Mouse (Mus musculus): Measurements from ENCODE around the gene Mthfd1l. TPM values are rescaled to one million over a fixed set of nuclear protein-coding genes. Genes with fewer than 3 reads are reported as not detected.

The Mthfd1l gene
- polyA plus RNA-seq, 1 experiment from 2014 or later: 20.4 TPM

DNA sequence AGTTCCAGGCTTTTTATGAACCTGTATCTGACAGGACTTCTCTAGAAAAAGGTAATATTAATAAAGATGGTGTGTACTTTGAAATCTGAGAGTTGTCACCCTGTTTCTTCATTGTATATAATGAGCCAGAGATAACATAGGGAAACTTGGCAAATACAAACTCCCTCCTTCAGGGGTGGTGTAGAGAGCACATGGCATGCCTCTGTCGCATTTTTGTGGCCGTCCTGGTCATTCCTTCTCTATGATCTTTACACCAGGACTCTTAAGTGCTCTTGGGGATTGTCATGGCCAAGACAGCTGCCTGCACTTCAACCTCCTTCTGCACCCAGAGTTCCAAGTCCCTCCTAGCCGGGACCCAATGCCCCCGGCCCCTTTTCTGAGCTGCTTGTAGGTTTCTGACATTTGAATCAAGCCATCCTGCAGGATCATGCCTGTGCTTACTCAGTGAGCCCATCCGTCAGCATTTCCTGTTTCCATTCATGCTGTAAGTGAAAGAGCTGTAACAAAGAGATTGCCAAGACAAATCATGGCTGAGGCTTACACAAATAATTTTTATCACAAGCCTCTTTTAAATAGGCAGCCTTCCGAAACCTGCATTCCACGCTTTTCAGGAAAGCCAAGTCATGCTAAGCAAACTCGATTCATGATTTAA lies 106.2 kb downstream of the Mthfd1l start:
- Histone ChIP-seq H3K9me3 (no peaks in the 10 kb centered on the region), H3K4me3 (no peak overlapping the region), H3K36me3 (replicated peaks) (no peaks in the 10 kb centered on the region), H3K27ac (replicated peaks) (0 out of 2 replicates have a peak overlapping the region, but pooled peaks have one; percentile 35), H3K4me1 (peaks cover 8% of the 10 kb centered on the region), H3K27me3 (replicated peaks; ENCODE audit: low read depth, poor library complexity, severe bottlenecking) (no peaks in the 10 kb centered on the region)
- no peak for DNase-seq (ENCODE audit: low spot score)
- whole genome bisulfite sequencing: 80% methylated on average over 8 of the region's 8 CpGs

DNA sequence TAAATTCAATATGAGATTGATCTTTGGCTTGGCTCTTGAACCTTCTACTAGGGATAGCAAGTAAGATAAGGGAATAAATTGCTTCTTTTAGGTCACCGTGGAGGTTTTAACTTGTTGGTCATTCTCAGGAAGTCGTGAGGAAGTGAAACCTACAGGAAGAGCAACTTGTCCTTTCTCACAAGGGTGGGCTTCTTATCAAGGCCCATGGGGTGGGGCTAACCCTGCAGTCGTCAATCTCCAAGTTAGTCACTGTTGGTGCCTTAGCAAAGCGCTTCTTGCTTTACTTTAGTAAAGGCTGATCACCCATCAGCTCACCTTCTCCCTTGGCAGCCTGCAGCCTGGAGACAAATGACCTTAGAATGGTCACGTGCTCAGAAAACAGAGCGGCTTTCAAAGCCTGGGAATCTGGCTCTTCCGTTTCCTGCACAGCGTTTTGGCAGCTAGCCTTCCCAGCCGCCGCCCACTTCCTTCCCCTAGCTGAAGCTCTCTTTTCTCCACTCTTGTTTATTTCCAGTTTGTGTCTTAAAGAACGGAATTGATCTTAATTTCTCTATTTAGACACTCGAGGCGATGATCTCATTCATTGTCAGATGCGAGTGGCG lies 106.8 kb downstream of the Mthfd1l start:
- peaks cover 8% of the 10 kb centered on the region for H3K4me1 ChIP-seq
- peak; percentile 16 for DNase-seq (ENCODE audit: low spot score)
- H3K36me3 ChIP-seq (replicated peaks): no peaks in the 10 kb centered on the region
- 72% methylated on average over 15 of the region's 15 CpGs for WGBS
- H3K4me3 ChIP-seq: no peak overlapping the region
- no peaks in the 10 kb centered on the region for H3K9me3 ChIP-seq
- 0 out of 2 replicates have a peak overlapping the region, but pooled peaks have one; percentile 10 for H3K27ac ChIP-seq (replicated peaks)
- H3K27me3 ChIP-seq (replicated peaks; ENCODE audit: low read depth, poor library complexity, severe bottlenecking): no peaks in the 10 kb centered on the region

DNA sequence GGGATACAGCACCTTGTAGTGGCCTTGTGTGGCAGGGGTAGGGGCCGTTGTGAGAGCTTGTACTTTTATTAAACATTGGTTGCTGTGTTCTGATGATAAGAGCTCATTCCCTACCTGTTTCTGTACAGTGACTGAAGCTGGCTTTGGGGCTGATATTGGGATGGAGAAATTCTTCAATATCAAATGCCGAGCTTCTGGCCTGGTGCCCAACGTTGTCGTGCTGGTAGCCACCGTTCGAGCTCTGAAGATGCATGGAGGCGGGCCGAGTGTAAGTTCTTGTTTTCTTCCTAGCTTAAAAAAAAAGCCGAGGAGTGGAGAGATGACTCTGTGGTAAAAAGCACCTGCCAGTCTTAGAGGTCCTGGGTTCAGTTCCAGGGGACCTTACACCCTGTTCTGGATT lies 110.7 kb downstream of the Mthfd1l start:
- Histone ChIP-seq H3K4me1 (peaks cover 12% of the 10 kb centered on the region), H3K36me3 (replicated peaks) (0 out of 2 replicates have a peak, but pooled peaks cover 13% of the 10 kb centered on the region), H3K9me3 (no peaks in the 10 kb centered on the region), H3K27ac (replicated peaks) (no peak overlapping the region), H3K27me3 (replicated peaks; ENCODE audit: low read depth, poor library complexity, severe bottlenecking) (no peaks in the 10 kb centered on the region), H3K4me3 (no peak overlapping the region)
- 94% methylated on average over 9 of the region's 9 CpGs for WGBS
- DNase-seq (ENCODE audit: low spot score): no peak

DNA sequence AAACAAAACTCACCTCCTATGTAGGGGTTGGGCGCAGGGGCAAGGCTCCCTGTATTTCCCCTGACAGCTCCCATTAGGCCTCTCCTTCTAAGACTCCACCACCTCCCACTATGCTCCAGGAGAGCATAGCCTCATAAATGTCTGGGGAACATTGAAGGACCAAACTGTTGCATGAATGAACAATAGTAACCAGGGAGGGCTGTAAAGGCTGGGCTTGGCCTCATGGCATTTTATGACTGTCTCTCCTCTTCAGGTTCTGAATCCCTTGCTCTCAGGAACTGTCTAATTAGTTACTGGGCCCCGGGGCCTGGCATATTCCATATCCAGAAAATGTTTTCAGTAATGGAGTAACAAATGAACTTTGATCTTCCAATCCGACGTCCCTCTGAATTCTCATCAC lies 112.0 kb downstream of the Mthfd1l start:
- H3K27ac ChIP-seq (replicated peaks): 0 out of 2 replicates have a peak overlapping the region, but pooled peaks have one; percentile 30
- WGBS: 90% methylated on average over 4 of the region's 4 CpGs
- H3K4me3 ChIP-seq: no peak overlapping the region
- no peaks in the 10 kb centered on the region for H3K9me3 ChIP-seq
- DNase-seq (ENCODE audit: low spot score): no peak
- peaks cover 15% of the 10 kb centered on the region; the same call in 1 of the 2 replicates for H3K36me3 ChIP-seq (replicated peaks)
- H3K27me3 ChIP-seq (replicated peaks; ENCODE audit: low read depth, poor library complexity, severe bottlenecking): no peaks in the 10 kb centered on the region
- H3K4me1 ChIP-seq: peaks cover 5% of the 10 kb centered on the region; the same call in 1 of the 2 replicates

DNA sequence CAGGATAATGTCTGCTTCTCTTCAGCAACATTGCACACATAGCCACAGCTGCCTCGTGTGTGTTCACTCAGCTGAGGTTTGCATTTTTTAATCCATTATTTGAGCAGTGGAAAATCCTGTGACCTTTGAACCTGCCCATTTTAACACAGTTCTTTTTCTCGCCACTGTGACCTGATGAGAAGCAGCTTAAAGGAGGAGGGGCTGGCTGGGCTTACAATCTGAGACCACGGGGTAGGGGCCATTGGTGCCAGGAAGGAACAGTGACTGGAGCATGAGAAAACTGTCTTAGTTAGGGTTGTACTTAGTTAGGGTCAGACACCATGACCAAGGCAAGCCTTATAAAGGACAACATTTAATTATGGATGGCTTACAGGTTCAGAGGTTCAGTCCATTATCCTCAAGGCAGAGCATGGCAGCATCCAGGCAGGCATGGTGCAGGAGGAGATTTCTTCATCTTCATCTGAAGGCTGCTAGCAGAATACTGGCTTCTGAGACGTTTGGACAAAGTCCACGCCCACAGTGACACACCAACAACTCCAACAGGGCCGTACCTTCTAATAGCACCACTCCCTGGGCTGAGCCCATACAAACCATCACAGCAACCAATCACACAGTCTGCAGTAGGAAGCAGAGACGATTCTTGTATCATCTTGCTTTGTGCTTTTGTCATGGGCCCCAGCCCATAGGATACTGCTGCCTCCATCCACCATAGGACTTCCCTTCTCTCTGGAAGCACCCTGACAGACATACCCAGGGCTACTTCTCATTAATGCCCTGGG lies 112.6 kb downstream of the Mthfd1l start:
- WGBS: 66% methylated on average over 7 of the region's 7 CpGs
- peaks cover 21% of the 10 kb centered on the region for H3K36me3 ChIP-seq (replicated peaks)
- no peak for DNase-seq (ENCODE audit: low spot score)
- peaks cover 5% of the 10 kb centered on the region; the same call in 1 of the 2 replicates for H3K4me1 ChIP-seq
- no peaks in the 10 kb centered on the region for H3K27me3 ChIP-seq (replicated peaks; ENCODE audit: low read depth, poor library complexity, severe bottlenecking)
- no peaks in the 10 kb centered on the region for H3K9me3 ChIP-seq
- no peak overlapping the region for H3K4me3 ChIP-seq
- H3K27ac ChIP-seq (replicated peaks): no peak overlapping the region

DNA sequence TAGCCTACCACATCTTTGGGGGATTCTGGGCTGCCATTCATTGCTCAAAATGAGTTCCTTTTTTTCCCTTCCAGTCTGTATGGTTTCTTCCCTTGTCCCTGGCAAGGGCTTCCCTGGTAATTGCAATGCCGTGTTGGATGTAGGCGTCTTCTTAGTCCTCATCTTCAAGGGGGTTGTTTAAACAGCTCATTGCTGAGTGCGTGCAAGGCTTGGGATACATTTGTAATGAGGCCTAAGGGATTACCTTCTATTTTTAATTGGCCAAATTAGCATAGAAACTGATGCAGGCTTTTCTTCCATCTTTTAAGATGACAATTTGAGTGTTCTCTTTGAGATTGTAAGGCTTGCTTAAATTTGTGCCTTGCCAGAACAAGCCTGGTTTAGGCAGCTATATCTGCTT lies 114.6 kb downstream of the Mthfd1l start:
- H3K4me1 ChIP-seq: peaks cover 5% of the 10 kb centered on the region; the same call in 1 of the 2 replicates
- no peak overlapping the region for H3K4me3 ChIP-seq
- no peak for DNase-seq (ENCODE audit: low spot score)
- no peaks in the 10 kb centered on the region for H3K9me3 ChIP-seq
- WGBS: 85% methylated on average over 3 of the region's 3 CpGs
- H3K27ac ChIP-seq (replicated peaks): no peak overlapping the region
- peaks cover 27% of the 10 kb centered on the region for H3K36me3 ChIP-seq (replicated peaks)
- no peaks in the 10 kb centered on the region for H3K27me3 ChIP-seq (replicated peaks; ENCODE audit: low read depth, poor library complexity, severe bottlenecking)

DNA sequence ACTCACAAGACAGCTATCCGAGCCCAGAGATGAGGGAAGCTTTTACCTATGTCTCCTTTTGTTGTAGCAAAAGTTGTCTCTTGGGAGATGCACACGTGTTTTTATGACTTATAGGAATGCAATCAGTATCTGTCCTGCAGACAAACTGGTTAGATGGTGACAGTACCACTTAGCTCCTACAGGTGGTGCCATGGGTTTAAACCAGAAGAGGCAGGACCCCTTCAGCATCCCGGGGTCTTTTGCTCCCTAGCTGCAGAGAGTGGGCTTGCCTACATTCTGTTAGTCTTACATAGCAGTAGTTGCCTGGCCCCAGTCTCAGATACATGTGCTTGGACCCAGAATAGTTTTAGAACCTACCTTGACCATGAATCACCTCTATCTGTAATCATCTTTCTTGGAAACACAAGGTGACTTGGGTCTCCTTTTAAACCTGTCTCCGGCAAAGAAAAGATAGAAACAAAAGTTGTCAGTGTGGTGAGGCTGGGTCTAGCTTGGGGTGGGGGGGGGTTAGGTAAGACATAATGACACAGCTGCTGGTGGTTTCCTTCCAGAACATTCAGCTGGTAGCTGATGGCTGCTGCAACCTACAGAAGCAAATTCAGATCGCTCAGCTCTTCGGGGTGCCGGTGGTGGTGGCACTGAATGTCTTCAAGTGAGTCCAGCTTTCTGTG lies 116.0 kb downstream of the Mthfd1l start:
- Histone ChIP-seq H3K27me3 (replicated peaks; ENCODE audit: low read depth, poor library complexity, severe bottlenecking) (no peaks in the 10 kb centered on the region), H3K27ac (replicated peaks) (no peak overlapping the region), H3K4me1 (peaks cover 5% of the 10 kb centered on the region; the same call in 1 of the 2 replicates), H3K4me3 (no peak overlapping the region), H3K9me3 (no peaks in the 10 kb centered on the region), H3K36me3 (replicated peaks) (peaks cover 34% of the 10 kb centered on the region)
- peak; percentile 55 for DNase-seq (ENCODE audit: low spot score)
- WGBS: 80% methylated on average over 7 of the region's 7 CpGs

DNA sequence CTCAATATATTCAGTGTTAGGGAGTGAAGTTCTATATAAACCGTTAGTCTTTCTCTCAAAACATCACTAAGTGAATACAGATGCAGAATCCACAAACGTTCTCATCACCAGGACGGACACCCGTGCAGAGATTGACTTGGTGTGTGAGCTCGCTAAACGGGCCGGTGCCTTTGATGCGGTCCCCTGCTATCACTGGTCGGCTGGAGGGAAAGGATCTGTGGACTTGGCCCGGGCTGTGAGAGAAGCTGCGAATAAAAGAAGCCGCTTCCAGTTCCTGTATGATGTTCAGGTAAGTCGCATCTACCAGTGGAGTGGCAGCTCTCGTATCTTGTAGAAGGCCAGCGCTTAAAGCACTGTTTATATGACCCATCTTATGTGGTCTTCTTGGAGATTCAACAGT lies 117.0 kb downstream of the Mthfd1l start:
- no peak for DNase-seq (ENCODE audit: low spot score)
- 91% methylated on average over 15 of the region's 15 CpGs for WGBS
- Histone ChIP-seq H3K9me3 (no peaks in the 10 kb centered on the region), H3K36me3 (replicated peaks) (peaks cover 34% of the 10 kb centered on the region), H3K27ac (replicated peaks) (no peak overlapping the region), H3K4me1 (peaks cover 5% of the 10 kb centered on the region; the same call in 1 of the 2 replicates), H3K27me3 (replicated peaks; ENCODE audit: low read depth, poor library complexity, severe bottlenecking) (no peaks in the 10 kb centered on the region), H3K4me3 (no peak overlapping the region)

DNA sequence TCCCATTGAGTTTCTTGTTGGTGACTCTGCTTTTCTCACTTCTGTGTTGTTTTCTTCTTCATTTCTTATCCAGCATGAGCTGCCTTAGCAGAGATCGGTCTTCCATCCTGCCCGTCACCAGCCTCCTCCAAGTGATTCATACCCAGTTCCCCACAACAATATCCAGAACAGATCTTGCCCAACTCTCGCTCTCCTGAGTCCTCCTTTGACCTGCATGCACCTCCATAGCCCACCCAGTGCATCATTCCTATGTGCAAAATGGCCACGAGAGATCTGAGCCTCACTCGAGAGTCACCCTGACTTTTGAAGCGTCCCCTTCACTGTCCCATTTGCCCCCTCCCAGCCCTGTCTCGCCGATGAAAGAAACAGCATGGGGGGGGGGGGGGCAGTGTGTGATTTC lies 120.1 kb downstream of the Mthfd1l start:
- 91% methylated on average over 8 of the region's 8 CpGs for WGBS
- H3K27me3 ChIP-seq (replicated peaks; ENCODE audit: low read depth, poor library complexity, severe bottlenecking): no peaks in the 10 kb centered on the region
- H3K36me3 ChIP-seq (replicated peaks): peaks cover 37% of the 10 kb centered on the region

DNA sequence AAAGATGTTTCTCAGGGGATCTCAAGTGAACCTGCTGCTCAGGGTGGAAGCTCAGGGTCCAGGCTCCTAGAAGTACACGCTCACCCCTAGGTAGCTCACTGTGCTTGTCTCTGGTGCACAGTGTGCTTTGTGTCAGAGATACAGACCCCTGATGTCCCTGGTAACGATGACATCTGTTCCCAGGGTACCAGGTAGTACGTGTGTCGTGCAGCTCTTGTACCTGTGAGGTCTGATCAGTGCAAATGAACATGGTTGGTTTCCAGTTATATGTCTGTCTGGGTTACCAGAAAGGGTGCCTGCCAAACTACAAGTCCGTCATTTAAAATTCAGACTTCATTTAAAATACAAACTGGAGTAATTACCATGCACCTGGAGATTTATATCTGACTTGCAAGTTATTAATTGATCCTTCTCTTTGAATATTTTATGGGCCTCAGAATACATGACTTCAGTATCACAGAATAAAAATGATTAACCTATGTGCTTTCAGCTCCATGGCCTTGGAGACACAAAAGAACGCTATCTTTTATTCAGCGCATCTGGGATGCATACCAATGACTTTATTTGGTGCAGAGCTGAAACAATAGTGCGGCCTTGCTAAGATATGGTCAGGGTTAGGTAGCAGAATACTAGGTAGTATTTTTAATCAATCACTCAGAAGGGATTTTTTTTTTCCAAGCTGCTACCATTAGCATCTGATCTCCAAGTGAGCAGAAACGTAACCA lies 121.3 kb downstream of the Mthfd1l start:
- Histone ChIP-seq H3K36me3 (replicated peaks) (peaks cover 37% of the 10 kb centered on the region), H3K4me3 (no peak overlapping the region), H3K27me3 (replicated peaks; ENCODE audit: low read depth, poor library complexity, severe bottlenecking) (no peaks in the 10 kb centered on the region), H3K9me3 (no peaks in the 10 kb centered on the region), H3K4me1 (no peaks in the 10 kb centered on the region), H3K27ac (replicated peaks) (no peak overlapping the region)
- DNase-seq (ENCODE audit: low spot score): no peak
- 95% methylated on average over 9 of the region's 9 CpGs for WGBS

More for the DNA sequence above, 120.1 kb downstream of the Mthfd1l start:
- no peaks in the 10 kb centered on the region for H3K9me3 ChIP-seq
- H3K4me1 ChIP-seq: no peaks in the 10 kb centered on the region
- H3K4me3 ChIP-seq: no peak overlapping the region
- no peak for DNase-seq (ENCODE audit: low spot score)
- no peak overlapping the region for H3K27ac ChIP-seq (replicated peaks)

DNA sequence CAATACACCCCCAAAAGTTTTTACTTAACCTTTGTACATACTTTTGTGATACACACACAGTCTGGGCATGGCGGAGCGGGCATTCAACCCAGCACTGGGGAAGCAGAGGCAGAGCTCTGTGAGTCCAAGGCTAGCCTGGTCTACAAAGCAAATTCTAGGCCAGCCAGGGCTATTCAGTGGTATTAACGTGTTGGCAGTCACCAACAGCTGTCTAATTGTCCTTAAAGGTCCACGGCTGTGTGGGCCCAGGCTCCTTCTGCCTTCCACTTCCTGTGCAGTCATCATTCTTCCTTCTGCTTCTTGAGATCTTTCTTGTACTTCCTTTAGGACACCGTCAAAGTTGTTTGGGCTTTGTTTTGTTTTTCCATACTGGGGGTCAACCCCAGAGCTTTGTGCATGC lies 123.2 kb downstream of the Mthfd1l start:
- Histone ChIP-seq H3K27me3 (replicated peaks; ENCODE audit: low read depth, poor library complexity, severe bottlenecking) (no peaks in the 10 kb centered on the region), H3K4me3 (no peak overlapping the region), H3K27ac (replicated peaks) (no peak overlapping the region), H3K9me3 (no peaks in the 10 kb centered on the region), H3K36me3 (replicated peaks) (peaks cover 29% of the 10 kb centered on the region), H3K4me1 (no peaks in the 10 kb centered on the region)
- 83% methylated on average over 5 of the region's 5 CpGs for WGBS
- DNase-seq (ENCODE audit: low spot score): no peak

DNA sequence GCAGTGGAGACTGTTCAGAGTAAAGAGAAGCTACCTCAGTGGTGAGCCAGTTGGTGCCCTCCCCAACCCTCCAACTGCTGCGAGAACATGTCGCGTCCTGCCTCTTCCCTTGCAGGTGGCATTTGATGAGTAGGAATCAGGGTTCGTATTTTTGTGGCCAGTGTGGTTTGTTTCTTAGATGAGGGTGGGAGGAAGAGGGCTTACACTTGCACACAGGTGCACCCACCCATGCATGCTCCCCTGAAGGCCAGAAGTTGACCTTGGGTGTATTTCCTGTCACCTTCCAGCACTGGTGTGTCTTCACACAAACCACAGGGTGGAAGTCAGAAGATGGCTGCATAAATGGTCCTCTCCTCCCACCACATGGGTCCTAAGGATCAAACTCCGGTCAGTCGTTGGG lies 127.1 kb downstream of the Mthfd1l start:
- no peak overlapping the region for H3K27ac ChIP-seq (replicated peaks)
- H3K4me3 ChIP-seq: no peak overlapping the region
- no peaks in the 10 kb centered on the region for H3K27me3 ChIP-seq (replicated peaks; ENCODE audit: low read depth, poor library complexity, severe bottlenecking)
- H3K36me3 ChIP-seq (replicated peaks): peaks cover 32% of the 10 kb centered on the region
- 95% methylated on average over 6 of the region's 6 CpGs for WGBS
- no peaks in the 10 kb centered on the region for H3K9me3 ChIP-seq
- DNase-seq (ENCODE audit: low spot score): no peak
- H3K4me1 ChIP-seq: no peaks in the 10 kb centered on the region

Data from embryonic facial prominence, embryonic 10.5 days (tissue).